Comparison of ENCODE assay signal across 9 mouse cellular contexts in genomic region chr8:125183548-125184451, GRCm38 (mm10).
DNase-seq lines count a peak whose midpoint lies in the region; ATAC-seq and TF ChIP-seq lines count a peak whose summit lies in the region.
"Had no signal": no experiment of that assay in that cellular context is flagged by ENCODE, and none has a peak within 500 bp of the region (broad histone marks: within the 10 kb centered on the region; RNA-seq: fewer than 3 reads in every experiment).

No protein-coding gene starts in this region.

- intact Hi-C loops in gastrocnemius, adult 2 months (cut with DNase I), result loop anchor here (1.0 to 10.0 kb wide), 4 partner anchors 109 to 689 kb away; no protein-coding TSS in a partner anchor

- ATAC-seq in hindbrain, postnatal 0 days, result peak; percentile 55; the same call in 1 of the 2 replicates
- no peak for ATAC-seq in erythroid progenitor cell, adult 5-6 weeks (replicated peaks; ENCODE audit: low FRiP score, poor library complexity, severe bottlenecking)

- no peak overlapping the region for H3K27ac ChIP-seq in gastrocnemius, adult 2 months
- H3K27ac ChIP-seq in hindbrain, postnatal 0 days, result 0 out of 2 replicates have a peak overlapping the region, but pooled peaks have one; percentile 17
- H3K27ac ChIP-seq: stomach, embryonic 15.5 days had no signal

- H3K4me2 ChIP-seq in hindbrain, postnatal 0 days (ENCODE audit: low read depth, low read length), result peak overlapping the region; percentile 6; the same call in 1 of the 2 replicates
- H3K4me2 ChIP-seq: stomach, embryonic 15.5 days had no signal

- 17% methylated on average over 17 of the region's 17 CpGs for WGBS in hindbrain, postnatal 0 days

- no peak overlapping the region for H3K9ac ChIP-seq in hindbrain, postnatal 0 days (replicated peaks; ENCODE audit: low read length)
- H3K9ac ChIP-seq: stomach, embryonic 15.5 days had no signal

- no peak overlapping the region for H3K4me3 ChIP-seq in gastrocnemius, adult 2 months
- no peak overlapping the region for H3K4me3 ChIP-seq in hindbrain, postnatal 0 days (ENCODE audit: low read length)
- H3K4me3 ChIP-seq: stomach, embryonic 15.5 days had no signal

- TF ChIP-seq CTCF in gastrocnemius, adult 2 months (IDR thresholded peaks at IDR 0.05), result peak; percentile 99
- TF ChIP-seq CTCF in hindbrain, postnatal 0 days (IDR thresholded peaks at IDR 0.05; ENCODE audit: low read depth), result peak; percentile 94

- no peaks in the 10 kb centered on the region for H3K36me3 ChIP-seq in hindbrain, postnatal 0 days (ENCODE audit: insufficient read depth, low read length)
- H3K36me3 ChIP-seq: stomach, embryonic 15.5 days had no signal

- no peaks in the 10 kb centered on the region for H3K27me3 ChIP-seq in hindbrain, postnatal 0 days (ENCODE audit: insufficient read depth, low read length)
- H3K27me3 ChIP-seq: stomach, embryonic 15.5 days had no signal

- H3K4me1 ChIP-seq in hindbrain, postnatal 0 days (ENCODE audit: insufficient read depth, low read length), result no peaks in the 10 kb centered on the region
- H3K4me1 ChIP-seq: stomach, embryonic 15.5 days had no signal

- no peaks in the 10 kb centered on the region for H3K9me3 ChIP-seq in hindbrain, postnatal 0 days (ENCODE audit: low read length)
- H3K9me3 ChIP-seq: stomach, embryonic 15.5 days had no signal

- peak; percentile 82 for DNase-seq in adipocyte (ENCODE audit: low spot score)
- peak; percentile 84 to 91 for DNase-seq in cerebellum, postnatal 36 days
- peak; percentile 88 for DNase-seq in gastrocnemius, adult 2 months
- peak; percentile 90 for DNase-seq in hindbrain, postnatal 0 days (ENCODE audit: low spot score)
- peak; percentile 76 to 79 for DNase-seq in layer of hippocampus, postnatal 36 days
- DNase-seq in mesoderm, embryonic 11.5 days (ENCODE audit: low read depth, low spot score), result peak; percentile 87
- DNase-seq in right cerebral cortex, postnatal 36 days (ENCODE audit: low spot score in 2 of 2), result peak; percentile 58 to 61
